Mouse (Mus musculus): ENCODE measurements around the gene Asic2. TPM values are rescaled to one million over a fixed set of nuclear protein-coding genes. Genes with fewer than 3 reads are reported as not detected.
A peak's percentile ranks its signal among the peaks of the same experiment; 100 is the strongest.

Asic2 gene
- polyA plus RNA-seq, 1 experiment from 2014 or later, result 1.6 TPM

- H3K4me2 ChIP-seq, result no peak overlapping the region
- H3K9ac ChIP-seq (ENCODE audit: low read length), result no peak overlapping the region
- WGBS, result 93% methylated on average over 9 of the region's 9 CpGs
- no peaks in the 10 kb centered on the region for H3K4me1 ChIP-seq (ENCODE audit: control insufficient read depth, insufficient read depth, low read length)
- no peaks in the 10 kb centered on the region for H3K36me3 ChIP-seq (ENCODE audit: control insufficient read depth, insufficient read depth, low read length)
- no peaks in the 10 kb centered on the region for H3K27me3 ChIP-seq (ENCODE audit: control insufficient read depth, insufficient read depth, low read length)
- no peaks in the 10 kb centered on the region for H3K9me3 ChIP-seq (ENCODE audit: control insufficient read depth, low read length)
- no peak overlapping the region for H3K4me3 ChIP-seq (ENCODE audit: low read depth, low read length)
- DNase-seq (ENCODE audit: low spot score, missing footprints) (no peak), ATAC-seq (ENCODE audit: low FRiP score) (no peak)
- no peak overlapping the region for H3K27ac ChIP-seq (ENCODE audit: low read depth, low read length)
These were observed 744.9 kb downstream of the Asic2 start for GRCm38 (mm10) chr11:81223361-81223760.

GRCm38 (mm10) chr11:81220786-81221185, 747.5 kb downstream of the Asic2 start:
- 85% methylated on average over 4 of the region's 4 CpGs for WGBS
- Histone ChIP-seq H3K36me3 (ENCODE audit: control insufficient read depth, insufficient read depth, low read length) (no peaks in the 10 kb centered on the region), H3K27me3 (ENCODE audit: control insufficient read depth, insufficient read depth, low read length) (no peaks in the 10 kb centered on the region), H3K4me1 (ENCODE audit: control insufficient read depth, insufficient read depth, low read length) (no peaks in the 10 kb centered on the region), H3K9ac (ENCODE audit: low read length) (no peak overlapping the region), H3K4me3 (ENCODE audit: low read depth, low read length) (no peak overlapping the region), H3K4me2 (no peak overlapping the region), H3K9me3 (ENCODE audit: control insufficient read depth, low read length) (no peaks in the 10 kb centered on the region), H3K27ac (ENCODE audit: low read depth, low read length) (no peak overlapping the region)
- no peak for DNase-seq (ENCODE audit: low spot score, missing footprints)
- no peak for ATAC-seq (ENCODE audit: low FRiP score)

DNA sequence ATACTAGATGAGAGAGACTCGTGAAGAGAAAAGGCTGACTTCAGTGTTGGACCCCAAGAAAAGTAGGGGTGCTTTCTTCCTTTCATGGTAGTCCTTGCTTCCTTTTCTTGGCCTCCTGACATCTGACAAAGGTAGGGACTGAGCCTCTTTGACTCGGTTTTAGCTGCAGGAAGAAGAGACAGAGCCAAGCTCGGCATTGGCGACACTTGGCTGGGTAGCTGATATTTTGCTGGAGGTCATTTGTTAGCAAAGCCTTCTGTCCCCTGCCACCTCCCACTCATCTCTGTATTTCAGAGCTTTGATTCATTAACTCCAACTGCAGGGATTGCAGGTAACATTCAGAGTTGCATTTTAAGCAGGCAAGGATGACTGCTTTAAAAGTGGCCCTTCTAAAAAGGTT, 762.8 kb downstream of the Asic2 start:
- no peak overlapping the region for H3K4me2 ChIP-seq
- H3K9ac ChIP-seq (ENCODE audit: low read length), result no peak overlapping the region
- H3K4me3 ChIP-seq (ENCODE audit: low read depth, low read length), result no peak overlapping the region
- 68% methylated on average over 4 of the region's 4 CpGs for WGBS
- H3K27ac ChIP-seq (ENCODE audit: low read depth, low read length), result no peak overlapping the region
- no peaks in the 10 kb centered on the region for H3K9me3 ChIP-seq (ENCODE audit: control insufficient read depth, low read length)
- H3K27me3 ChIP-seq (ENCODE audit: control insufficient read depth, insufficient read depth, low read length), result no peaks in the 10 kb centered on the region
- ATAC-seq (ENCODE audit: low FRiP score), result no peak
- no peaks in the 10 kb centered on the region; the same call in 1 of the 2 replicates for H3K4me1 ChIP-seq (ENCODE audit: control insufficient read depth, insufficient read depth, low read length)
- H3K36me3 ChIP-seq (ENCODE audit: control insufficient read depth, insufficient read depth, low read length), result no peaks in the 10 kb centered on the region
- DNase-seq (ENCODE audit: low spot score, missing footprints), result no peak

GRCm38 (mm10) chr11:81202578-81202977, 765.7 kb downstream of the Asic2 start:
- H3K4me3 ChIP-seq (ENCODE audit: low read depth, low read length), result no peak overlapping the region
- DNase-seq (ENCODE audit: low spot score, missing footprints) (no peak), ATAC-seq (ENCODE audit: low FRiP score) (no peak)
- H3K36me3 ChIP-seq (ENCODE audit: control insufficient read depth, insufficient read depth, low read length), result no peaks in the 10 kb centered on the region
- H3K9me3 ChIP-seq (ENCODE audit: control insufficient read depth, low read length), result no peaks in the 10 kb centered on the region
- WGBS, result 80% methylated on average over 5 of the region's 5 CpGs
- no peak overlapping the region for H3K27ac ChIP-seq (ENCODE audit: low read depth, low read length)
- H3K4me1 ChIP-seq (ENCODE audit: control insufficient read depth, insufficient read depth, low read length), result no peaks in the 10 kb centered on the region
- H3K9ac ChIP-seq (ENCODE audit: low read length), result no peak overlapping the region
- no peaks in the 10 kb centered on the region for H3K27me3 ChIP-seq (ENCODE audit: control insufficient read depth, insufficient read depth, low read length)
- no peak overlapping the region for H3K4me2 ChIP-seq

GRCm38 (mm10) chr11:81193856-81194255, 774.4 kb downstream of the Asic2 start:
- H3K27me3 ChIP-seq (ENCODE audit: control insufficient read depth, insufficient read depth, low read length), result no peaks in the 10 kb centered on the region
- no peak overlapping the region for H3K27ac ChIP-seq (ENCODE audit: low read depth, low read length)
- H3K4me3 ChIP-seq (ENCODE audit: low read depth, low read length), result no peak overlapping the region
- WGBS, result 52% methylated on average over 4 of the region's 4 CpGs
- DNase-seq (ENCODE audit: low spot score, missing footprints) (no peak), ATAC-seq (ENCODE audit: low FRiP score) (no peak)
- no peaks in the 10 kb centered on the region for H3K9me3 ChIP-seq (ENCODE audit: control insufficient read depth, low read length)
- no peak overlapping the region for H3K9ac ChIP-seq (ENCODE audit: low read length)
- H3K36me3 ChIP-seq (ENCODE audit: control insufficient read depth, insufficient read depth, low read length), result no peaks in the 10 kb centered on the region
- H3K4me2 ChIP-seq, result no peak overlapping the region
- H3K4me1 ChIP-seq (ENCODE audit: control insufficient read depth, insufficient read depth, low read length), result no peaks in the 10 kb centered on the region

DNA sequence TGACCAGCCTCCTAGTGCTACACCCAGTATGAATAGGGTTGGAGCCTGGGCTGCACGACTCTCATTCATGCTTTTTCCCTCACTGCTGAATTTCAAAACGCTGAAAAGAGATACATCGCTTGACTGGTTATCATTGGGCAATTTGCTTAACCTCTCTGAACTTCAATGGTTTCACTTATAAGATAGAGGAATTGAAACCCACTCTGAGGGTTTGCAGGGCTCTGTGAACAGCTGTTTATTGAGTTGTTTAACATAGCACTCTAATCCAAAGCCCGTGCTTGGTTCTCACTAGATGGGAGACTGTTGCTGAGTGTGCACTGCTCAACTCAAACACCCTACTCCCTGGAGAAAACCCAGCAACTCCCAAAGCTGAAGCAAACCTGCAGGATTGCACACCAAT, 776.1 kb downstream of the Asic2 start:
- 85% methylated on average over 4 of the region's 4 CpGs for WGBS
- ATAC-seq (ENCODE audit: low FRiP score), result no peak

GRCm38 (mm10) chr11:81189103-81189502, 779.2 kb downstream of the Asic2 start:
- Histone ChIP-seq H3K36me3 (ENCODE audit: control insufficient read depth, insufficient read depth, low read length) (no peaks in the 10 kb centered on the region), H3K4me2 (no peak overlapping the region), H3K27ac (ENCODE audit: low read depth, low read length) (no peak overlapping the region), H3K9me3 (ENCODE audit: control insufficient read depth, low read length) (no peaks in the 10 kb centered on the region), H3K4me3 (ENCODE audit: low read depth, low read length) (no peak overlapping the region), H3K4me1 (ENCODE audit: control insufficient read depth, insufficient read depth, low read length) (no peaks in the 10 kb centered on the region), H3K9ac (ENCODE audit: low read length) (no peak overlapping the region), H3K27me3 (ENCODE audit: control insufficient read depth, insufficient read depth, low read length) (no peaks in the 10 kb centered on the region)
- no peak for DNase-seq (ENCODE audit: low spot score, missing footprints)
- no peak for ATAC-seq (ENCODE audit: low FRiP score)
- WGBS, result 95% methylated on average over 6 of the region's 6 CpGs

More for the DNA sequence above, 776.1 kb downstream of the Asic2 start:
- H3K36me3 ChIP-seq (ENCODE audit: control insufficient read depth, insufficient read depth, low read length), result no peaks in the 10 kb centered on the region
- H3K9ac ChIP-seq (ENCODE audit: low read length), result no peak overlapping the region
- H3K4me1 ChIP-seq (ENCODE audit: control insufficient read depth, insufficient read depth, low read length), result no peaks in the 10 kb centered on the region
- no peak overlapping the region for H3K4me2 ChIP-seq
- H3K4me3 ChIP-seq (ENCODE audit: low read depth, low read length), result no peak overlapping the region
- H3K27me3 ChIP-seq (ENCODE audit: control insufficient read depth, insufficient read depth, low read length), result no peaks in the 10 kb centered on the region
- H3K9me3 ChIP-seq (ENCODE audit: control insufficient read depth, low read length), result no peaks in the 10 kb centered on the region
- no peak for DNase-seq (ENCODE audit: low spot score, missing footprints)
- no peak overlapping the region for H3K27ac ChIP-seq (ENCODE audit: low read depth, low read length)

GRCm38 (mm10) chr11:81187851-81188250, 780.4 kb downstream of the Asic2 start:
- H3K9me3 ChIP-seq (ENCODE audit: control insufficient read depth, low read length), result no peaks in the 10 kb centered on the region
- no peak overlapping the region for H3K9ac ChIP-seq (ENCODE audit: low read length)
- WGBS, result 82% methylated on average over 3 of the region's 3 CpGs
- DNase-seq (ENCODE audit: low spot score, missing footprints) (no peak), ATAC-seq (ENCODE audit: low FRiP score) (no peak)
- H3K27ac ChIP-seq (ENCODE audit: low read depth, low read length), result no peak overlapping the region
- H3K4me2 ChIP-seq, result no peak overlapping the region
- H3K4me1 ChIP-seq (ENCODE audit: control insufficient read depth, insufficient read depth, low read length), result no peaks in the 10 kb centered on the region
- no peaks in the 10 kb centered on the region for H3K36me3 ChIP-seq (ENCODE audit: control insufficient read depth, insufficient read depth, low read length)
- no peaks in the 10 kb centered on the region for H3K27me3 ChIP-seq (ENCODE audit: control insufficient read depth, insufficient read depth, low read length)
- H3K4me3 ChIP-seq (ENCODE audit: low read depth, low read length), result no peak overlapping the region

DNA sequence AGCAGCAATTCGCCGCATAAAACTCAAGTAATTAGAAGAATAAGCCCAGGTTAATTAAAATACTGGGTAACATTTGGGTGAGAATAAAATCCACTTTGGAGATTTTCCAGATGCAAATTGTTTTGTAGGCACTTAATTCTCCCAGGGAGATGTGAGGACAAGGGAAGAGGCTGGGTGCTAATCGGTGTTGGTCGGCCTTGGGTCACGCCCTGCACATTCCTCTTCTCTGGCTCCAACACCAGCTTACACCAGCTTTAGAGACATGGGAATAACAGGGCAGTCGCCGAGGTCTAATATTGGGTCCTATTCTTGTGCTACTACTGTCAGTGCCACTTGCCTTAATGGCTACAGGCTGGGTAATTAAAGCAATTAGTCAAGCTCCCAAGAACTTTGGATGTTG, 783.5 kb downstream of the Asic2 start:
- Histone ChIP-seq H3K27ac (ENCODE audit: low read depth, low read length) (no peak overlapping the region), H3K4me2 (no peak overlapping the region), H3K4me1 (ENCODE audit: control insufficient read depth, insufficient read depth, low read length) (no peaks in the 10 kb centered on the region), H3K9me3 (ENCODE audit: control insufficient read depth, low read length) (no peaks in the 10 kb centered on the region), H3K9ac (ENCODE audit: low read length) (no peak overlapping the region), H3K27me3 (ENCODE audit: control insufficient read depth, insufficient read depth, low read length) (no peaks in the 10 kb centered on the region), H3K4me3 (ENCODE audit: low read depth, low read length) (no peak overlapping the region), H3K36me3 (ENCODE audit: control insufficient read depth, insufficient read depth, low read length) (no peaks in the 10 kb centered on the region)
- WGBS, result 68% methylated on average over 7 of the region's 7 CpGs
- ATAC-seq (ENCODE audit: low FRiP score) (no peak), DNase-seq (ENCODE audit: low spot score, missing footprints) (no peak)

DNA sequence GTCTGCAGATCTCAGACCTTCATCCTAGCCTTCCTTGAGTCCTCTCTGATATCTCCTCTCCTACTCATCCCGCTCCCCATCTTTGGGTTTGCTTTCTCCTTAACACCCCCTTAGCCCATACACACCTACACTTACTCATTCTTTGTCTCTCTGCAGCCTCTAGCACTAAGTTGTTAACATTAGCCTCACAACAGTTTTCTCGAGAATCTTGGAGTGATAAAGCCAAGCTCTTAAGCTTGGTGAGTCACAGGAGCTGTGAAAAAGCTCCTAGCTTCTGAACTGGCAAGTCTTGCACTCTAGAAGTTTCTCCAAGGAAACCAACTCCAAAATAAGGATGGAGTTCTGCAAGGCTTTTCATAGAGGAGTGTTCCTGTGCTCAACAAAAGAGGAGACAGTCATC, 803.4 kb downstream of the Asic2 start:
- 84% methylated on average over 2 of the region's 2 CpGs for WGBS
- no peak overlapping the region for H3K9ac ChIP-seq (ENCODE audit: low read length)
- no peak overlapping the region for H3K4me3 ChIP-seq (ENCODE audit: low read depth, low read length)
- ATAC-seq (ENCODE audit: low FRiP score), result no peak
- no peaks in the 10 kb centered on the region for H3K36me3 ChIP-seq (ENCODE audit: control insufficient read depth, insufficient read depth, low read length)
- no peaks in the 10 kb centered on the region; the same call in 1 of the 2 replicates for H3K9me3 ChIP-seq (ENCODE audit: control insufficient read depth, low read length)
- H3K27me3 ChIP-seq (ENCODE audit: control insufficient read depth, insufficient read depth, low read length), result no peaks in the 10 kb centered on the region
- no peak overlapping the region for H3K4me2 ChIP-seq
- no peaks in the 10 kb centered on the region for H3K4me1 ChIP-seq (ENCODE audit: control insufficient read depth, insufficient read depth, low read length)
- DNase-seq (ENCODE audit: low spot score, missing footprints), result peak; percentile 19
- H3K27ac ChIP-seq (ENCODE audit: low read depth, low read length), result no peak overlapping the region
